Mouse (Mus musculus) heart, embryonic 14.5 days (tissue): Measurements from ENCODE around the gene Chchd3. TPM values are rescaled to one million over a fixed set of nuclear protein-coding genes. Genes with fewer than 3 reads are reported as not detected.

Experiments used
- ATAC-seq: fragments of 200-750 bp; cut with Nextera tagmentation; 2 replicates; pipeline ENCODE4 v1.8.0; 2017; ENCODE audit warnings: low read depth, moderate TSS enrichment; ENCODE audit not compliant: insufficient number of reproducible peaks, insufficient read depth, low FRiP score
- H3K27ac ChIP-seq, 2 experiments: fragments of 200-500 bp in 1 of 2; fragments of 300-500 bp in 1 of 2; sonication (generic) in 1 of 2; replicated peaks in 1 of 2; 2 replicates each; pipeline ENCODE4 v1.5.1; 2012 to 2014; ENCODE audit warnings: low read depth in 2 of 2, low read length in 2 of 2, control low read depth in 1 of 2, mild to moderate bottlenecking in 1 of 2, mixed read lengths in 1 of 2; ENCODE audit not compliant: control insufficient read depth in 1 of 2, insufficient read depth in 1 of 2
- H3K27me3 ChIP-seq: fragments of 300-500 bp; sonication (generic); 2 replicates; pipeline ENCODE4 v1.6.1; 2014; ENCODE audit warnings: mild to moderate bottlenecking, low read length, control low read depth; ENCODE audit not compliant: control insufficient read depth, insufficient read depth
- H3K36me3 ChIP-seq: fragments of 300-500 bp; sonication (generic); 2 replicates; pipeline ENCODE4 v1.6.1; 2014; ENCODE audit warnings: mild to moderate bottlenecking, control low read depth, low read length, mixed read lengths; ENCODE audit not compliant: control insufficient read depth, insufficient read depth
- H3K4me1 ChIP-seq, 2 experiments: fragments of 200-500 bp in 1 of 2; fragments of 300-500 bp in 1 of 2; sonication (generic) in 1 of 2; 2 replicates each; pipeline ENCODE4 v1.6.1; 2012 to 2014; ENCODE audit warnings: low read length in 2 of 2, control low read depth in 1 of 2, mixed read lengths in 1 of 2; ENCODE audit not compliant: control insufficient read depth in 2 of 2, insufficient read depth in 2 of 2
- H3K4me2 ChIP-seq: fragments of 300-500 bp; sonication (generic); 2 replicates; pipeline ENCODE4 v1.6.1; 2014; ENCODE audit warnings: mild to moderate bottlenecking, low read length
- H3K4me3 ChIP-seq, 2 experiments: fragments of 200-500 bp in 1 of 2; fragments of 300-500 bp in 1 of 2; sonication (generic) in 1 of 2; 2 replicates each; pipeline ENCODE4 v1.5.1; 2012 to 2014; ENCODE audit warnings: low read length in 2 of 2, mild to moderate bottlenecking in 2 of 2, control low read depth in 1 of 2, low read depth in 1 of 2, moderate library complexity in 1 of 2; ENCODE audit not compliant: control insufficient read depth in 1 of 2, insufficient read depth in 1 of 2
- H3K9ac ChIP-seq: fragments of 300-500 bp; sonication (generic); 2 replicates; pipeline ENCODE4 v1.6.1; 2014; ENCODE audit warnings: mild to moderate bottlenecking, low read length
- H3K9me3 ChIP-seq: fragments of 300-500 bp; sonication (generic); 2 replicates; pipeline ENCODE4 v1.6.1; 2016; ENCODE audit warnings: low read length, control low read depth; ENCODE audit not compliant: control insufficient read depth
- WGBS: fragments of 180-500 bp; shearing (Covaris S2); extraction: QIAGEN DNeasy Blood & Tissue Kit; methylation state at CpG from one replicate; pipeline ENCODE4 v1.1.7; 2014; 5-methylcytosine and 5-hydroxymethylcytosine counted together
- polyA plus RNA-seq: library from polyadenylated mRNA; unstranded; fragments of >200 nt; fragmentation: Nextera tagmentation; extraction: Ambion mirVana; gene quantifications from 2 replicates; pipeline ENCODE4 v1.2.1, GENCODE M21; 2014

Chchd3 gene
- polyA plus RNA-seq, 1 experiment from 2014 or later, result 208 TPM

DNA sequence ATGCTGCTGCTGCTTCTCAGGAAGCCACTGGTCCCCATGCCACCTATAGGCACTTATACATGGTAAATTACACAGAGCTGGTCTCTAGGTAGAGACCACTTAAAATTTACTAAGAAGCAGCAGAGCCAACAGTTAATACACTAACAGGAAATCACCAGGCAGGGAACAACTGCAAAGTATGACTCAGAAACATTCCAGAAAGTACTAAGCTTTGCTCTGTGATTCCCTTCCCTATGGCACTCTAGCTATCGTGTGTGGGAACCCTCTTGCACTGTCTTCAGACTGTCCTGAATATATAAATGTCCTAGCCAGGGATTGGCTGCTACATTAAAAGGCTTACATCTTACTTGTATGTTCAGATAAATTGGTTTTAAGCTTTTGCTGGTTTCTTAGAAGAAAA is 17.2 kb downstream of the Chchd3 start:
- WGBS, result 18% methylated on average over 1 of the region's 1 CpGs

GRCm38 (mm10) chr6:33041978-33042377 is 18.1 kb downstream of the Chchd3 start:
- H3K27ac ChIP-seq, result no peak overlapping the region
- no peak overlapping the region for H3K4me3 ChIP-seq
- peaks cover 55% of the 10 kb centered on the region for H3K36me3 ChIP-seq
- peaks cover 4 to 10% of the 10 kb centered on the region in 2 experiments for H3K4me1 ChIP-seq
- no peaks in the 10 kb centered on the region for H3K27me3 ChIP-seq
- WGBS, result 85% methylated on average over 2 of the region's 2 CpGs
- H3K4me2 ChIP-seq, result no peak overlapping the region
- H3K9me3 ChIP-seq, result peaks cover 5% of the 10 kb centered on the region; the same call in 1 of the 2 replicates
- no peak for ATAC-seq
- H3K9ac ChIP-seq, result no peak overlapping the region

More for the DNA sequence above, 17.2 kb downstream of the Chchd3 start:
- H3K9ac ChIP-seq, result no peak overlapping the region
- no peak overlapping the region for H3K27ac ChIP-seq
- H3K9me3 ChIP-seq, result peaks cover 5% of the 10 kb centered on the region; the same call in 1 of the 2 replicates
- no peak overlapping the region for H3K4me2 ChIP-seq
- ATAC-seq, result no peak
- H3K36me3 ChIP-seq, result peaks cover 52% of the 10 kb centered on the region
- peaks cover 4 to 10% of the 10 kb centered on the region in 2 experiments for H3K4me1 ChIP-seq
- H3K4me3 ChIP-seq, result no peak overlapping the region
- H3K27me3 ChIP-seq, result no peaks in the 10 kb centered on the region

- Histone ChIP-seq H3K27ac (no peak overlapping the region), H3K9me3 (peaks cover 5% of the 10 kb centered on the region; the same call in 1 of the 2 replicates), H3K9ac (no peak overlapping the region), H3K4me1 (peaks cover 4 to 14% of the 10 kb centered on the region in 2 experiments), H3K4me2 (no peak overlapping the region), H3K4me3 (no peak overlapping the region), H3K27me3 (no peaks in the 10 kb centered on the region), H3K36me3 (peaks cover 57% of the 10 kb centered on the region)
- WGBS, result 97% methylated on average over 4 of the region's 4 CpGs
- no peak for ATAC-seq
Observed at GRCm38 (mm10) chr6:33040360-33041090, 19.5 kb downstream of the Chchd3 start.

DNA sequence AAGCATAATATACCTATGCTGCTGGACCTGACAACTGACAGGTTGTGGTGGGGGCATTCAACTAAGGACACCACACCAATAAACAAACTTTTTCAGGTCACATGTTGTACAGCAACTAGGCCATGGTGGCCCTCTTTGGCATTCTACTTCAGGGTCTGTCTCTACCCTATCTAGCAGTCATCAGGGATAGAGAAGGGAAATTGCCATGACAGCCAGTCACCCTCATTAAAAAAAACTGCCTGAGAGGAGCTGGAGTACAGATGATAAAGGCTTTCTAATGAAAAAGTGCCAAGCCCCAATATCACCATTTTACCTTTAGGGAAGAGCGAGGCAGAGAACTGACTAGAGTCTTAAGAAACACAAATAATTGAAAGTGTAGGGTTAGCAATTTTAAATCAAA is 27.5 kb downstream of the Chchd3 start:
- Histone ChIP-seq H3K27ac (no peak overlapping the region), H3K27me3 (no peaks in the 10 kb centered on the region), H3K9me3 (no peaks in the 10 kb centered on the region), H3K4me1 (peaks cover 2 to 22% of the 10 kb centered on the region in 2 experiments; a peak in 3 of 4 replicates), H3K9ac (no peak overlapping the region), H3K4me2 (no peak overlapping the region), H3K4me3 (no peak overlapping the region), H3K36me3 (peaks cover 19% of the 10 kb centered on the region)
- ATAC-seq, result no peak
- WGBS, result 100% methylated on average over 1 of the region's 1 CpGs

DNA sequence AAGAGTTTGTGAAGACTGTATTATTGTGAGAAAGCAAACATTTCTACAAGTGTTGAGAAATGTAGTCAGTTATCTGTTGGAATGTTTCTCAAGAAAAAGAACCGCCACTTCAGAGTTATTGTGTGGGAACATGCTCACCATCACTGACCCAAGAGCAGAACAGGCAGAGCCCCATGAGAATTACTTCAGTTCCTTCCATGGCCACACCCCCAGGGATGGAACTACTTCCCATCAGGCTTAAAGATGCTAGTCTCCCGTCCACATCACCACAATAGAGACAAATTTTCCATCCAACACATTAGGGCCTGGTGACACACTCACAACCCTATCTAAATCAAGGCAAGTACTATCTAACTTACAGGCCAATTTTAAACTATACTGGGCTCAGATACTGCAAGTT is 28.4 kb downstream of the Chchd3 start:
- 52% methylated on average over 2 of the region's 2 CpGs for WGBS
- Histone ChIP-seq H3K4me1 (peaks cover 2 to 28% of the 10 kb centered on the region in 2 experiments; a peak in 3 of 4 replicates), H3K9me3 (no peaks in the 10 kb centered on the region)

DNA sequence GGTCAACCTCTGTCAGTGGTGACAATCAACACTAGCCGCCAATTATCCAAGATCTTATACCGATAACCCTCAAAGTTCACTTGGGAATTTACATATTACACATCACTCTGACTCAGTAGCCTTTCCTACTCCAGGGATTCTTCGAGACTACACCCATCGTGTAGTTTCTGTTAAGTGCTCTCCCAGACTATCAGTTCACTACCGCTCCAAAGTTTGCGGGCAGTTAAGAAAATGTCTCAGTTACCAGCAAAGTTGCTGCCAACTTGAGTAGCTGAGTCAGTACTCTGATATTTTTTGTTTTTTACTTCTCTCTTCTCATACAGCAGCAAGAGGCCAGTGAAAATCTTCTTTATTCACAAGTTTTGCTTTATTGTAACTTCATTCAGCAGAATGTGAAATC is 31.8 kb downstream of the Chchd3 start:
- Histone ChIP-seq H3K4me1 (peaks cover 0 to 11% of the 10 kb centered on the region in 2 experiments; a peak in 2 of 4 replicates), H3K36me3 (peaks cover 6% of the 10 kb centered on the region; the same call in 1 of the 2 replicates), H3K27me3 (no peaks in the 10 kb centered on the region), H3K4me2 (no peak overlapping the region), H3K27ac (no peak overlapping the region), H3K9me3 (no peaks in the 10 kb centered on the region), H3K9ac (no peak overlapping the region), H3K4me3 (no peak overlapping the region)
- WGBS, result 94% methylated on average over 6 of the region's 6 CpGs
- ATAC-seq, result no peak

More for the DNA sequence above, 28.4 kb downstream of the Chchd3 start:
- Histone ChIP-seq H3K27me3 (no peaks in the 10 kb centered on the region), H3K9ac (no peak overlapping the region), H3K27ac (no peak overlapping the region), H3K4me3 (no peak overlapping the region), H3K36me3 (peaks cover 12% of the 10 kb centered on the region; the same call in 1 of the 2 replicates), H3K4me2 (no peak overlapping the region)
- ATAC-seq, result no peak

DNA sequence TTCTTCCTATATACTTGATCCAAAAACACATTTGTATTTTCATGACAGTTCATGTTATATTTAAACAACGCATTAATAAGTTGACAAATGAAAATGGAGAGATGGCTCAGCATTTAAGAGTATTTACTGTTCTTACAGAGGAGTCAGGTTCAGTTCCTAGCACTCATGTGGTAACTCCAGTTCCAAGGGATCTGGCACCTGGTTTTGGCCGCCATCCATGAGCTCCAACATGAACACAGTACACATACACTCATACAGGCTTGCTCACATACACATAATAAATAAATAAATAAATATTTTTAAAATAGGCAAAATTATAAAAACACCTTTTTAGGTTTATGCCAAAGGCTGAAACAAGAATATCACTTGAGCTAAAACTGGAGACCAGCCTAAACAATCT is 35.0 kb downstream of the Chchd3 start:
- Histone ChIP-seq H3K27me3 (no peaks in the 10 kb centered on the region), H3K9me3 (no peaks in the 10 kb centered on the region), H3K4me3 (no peak overlapping the region), H3K4me1 (peaks cover 0 to 11% of the 10 kb centered on the region in 2 experiments; a peak in 2 of 4 replicates), H3K36me3 (no peaks in the 10 kb centered on the region), H3K4me2 (no peak overlapping the region), H3K27ac (no peak overlapping the region), H3K9ac (no peak overlapping the region)
- ATAC-seq, result no peak
- 95% methylated on average over 2 of the region's 2 CpGs for WGBS
